Mouse (Mus musculus): ENCODE data around the gene Ears2.

The Ears2 gene

DNA sequence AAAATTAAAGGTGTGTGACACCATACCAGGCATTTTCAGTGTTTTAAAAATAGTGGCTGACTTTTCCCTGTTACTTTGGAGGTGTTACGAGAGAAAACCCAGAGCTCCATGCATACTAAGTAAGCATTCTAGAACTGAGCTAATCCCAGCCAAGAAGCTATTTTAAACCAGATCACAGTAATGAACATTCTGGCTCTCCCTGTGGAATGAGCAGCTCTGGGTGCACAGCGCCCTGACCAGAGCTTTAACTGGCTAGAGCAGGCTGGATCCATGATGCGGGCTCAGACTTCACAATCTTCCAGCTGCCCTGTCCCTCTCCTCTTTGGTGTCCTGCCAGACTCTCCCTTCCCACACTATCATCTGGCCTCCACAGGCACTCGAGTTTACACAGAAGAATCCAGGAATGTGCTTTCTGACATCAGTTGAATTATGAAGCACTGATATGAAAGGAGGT is 21.9 kb downstream of the Ears2 start:
- peak in 1 of 2 experiments; percentile 30 for DNase-seq (ENCODE audit: low spot score in 2 of 2)

DNA sequence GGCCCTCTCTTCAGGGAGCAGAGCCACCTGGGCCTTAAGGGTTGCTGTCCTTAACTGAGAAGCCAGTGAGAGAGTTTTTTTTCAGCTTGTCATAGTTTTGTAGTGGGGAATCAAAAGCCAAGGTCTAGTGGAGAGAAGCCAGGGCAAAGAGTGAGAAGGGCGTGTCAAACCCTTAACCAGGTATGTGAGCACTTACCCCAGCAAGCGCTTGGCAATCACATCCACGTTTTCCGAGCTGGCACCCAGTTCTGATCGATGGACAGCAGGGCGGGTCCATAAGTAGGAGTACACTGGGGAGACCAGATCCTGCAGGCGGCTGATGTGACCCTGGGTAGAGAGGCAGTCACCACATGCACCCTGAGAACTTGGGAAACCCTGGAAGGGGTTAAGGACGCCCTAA is 23.0 kb downstream of the Ears2 start:
- no peak for DNase-seq (ENCODE audit: low spot score in 2 of 2)

DNA sequence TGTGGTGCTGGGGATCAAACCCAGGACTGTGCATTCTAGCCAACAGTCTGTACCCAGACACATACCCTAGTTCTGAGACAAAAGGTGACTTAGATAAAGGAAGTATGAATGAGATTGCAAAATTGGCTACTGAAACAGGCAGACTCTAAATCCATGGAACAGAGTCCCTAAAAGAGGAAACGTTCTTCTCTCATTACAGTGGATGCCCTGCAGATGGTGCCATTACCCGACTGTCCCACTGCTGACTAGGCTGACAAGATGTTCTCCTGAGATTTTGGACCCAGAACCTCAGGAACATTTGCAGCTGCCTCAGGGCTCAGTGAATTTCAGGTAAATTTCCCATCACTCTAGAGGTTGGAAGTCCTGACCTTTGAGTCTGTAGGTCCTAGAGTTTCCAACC is 32.7 kb downstream of the Ears2 start:
- DNase-seq (ENCODE audit: low spot score in 2 of 2) = no peak

DNA sequence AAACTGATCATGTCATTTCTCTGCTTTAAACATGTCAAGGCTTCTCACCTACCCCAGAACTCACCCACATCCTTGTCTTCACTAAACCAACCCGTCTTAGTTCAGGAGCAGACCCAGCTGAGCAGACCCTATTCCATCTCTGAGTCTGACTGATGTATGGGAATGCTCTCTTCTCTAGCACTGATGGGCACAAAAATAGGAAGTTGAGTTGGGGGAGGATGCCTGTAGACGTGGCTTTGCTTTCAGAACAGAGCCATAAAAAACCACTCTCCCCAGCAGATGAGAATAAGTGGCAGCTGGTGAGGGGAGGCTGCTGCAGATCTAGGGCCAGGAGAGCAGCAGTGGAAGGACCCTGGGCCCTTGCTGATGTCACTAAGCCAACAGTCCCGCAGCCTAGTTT is 33.7 kb downstream of the Ears2 start:
- no peak for DNase-seq (ENCODE audit: low spot score in 2 of 2)

DNA sequence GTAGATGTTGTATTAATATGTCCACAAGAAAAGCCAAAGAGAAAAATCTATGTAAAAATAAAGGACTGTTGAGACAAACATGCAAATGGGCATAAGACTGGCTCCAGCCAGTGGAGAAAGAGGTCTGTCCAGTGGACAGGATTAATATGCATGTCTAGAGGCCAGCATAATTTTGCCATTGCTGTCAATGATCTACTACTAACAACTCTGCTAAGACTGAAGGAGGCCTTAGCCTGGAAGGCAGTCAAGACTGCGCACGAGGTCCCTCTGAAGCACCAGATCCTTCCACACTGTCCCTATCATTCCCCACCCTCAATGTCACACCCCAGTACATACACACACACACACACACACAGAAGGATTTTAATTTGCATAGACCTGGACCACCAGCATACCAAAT is 44.9 kb downstream of the Ears2 start:
- DNase-seq (ENCODE audit: low spot score in 2 of 2) = no peak

DNA sequence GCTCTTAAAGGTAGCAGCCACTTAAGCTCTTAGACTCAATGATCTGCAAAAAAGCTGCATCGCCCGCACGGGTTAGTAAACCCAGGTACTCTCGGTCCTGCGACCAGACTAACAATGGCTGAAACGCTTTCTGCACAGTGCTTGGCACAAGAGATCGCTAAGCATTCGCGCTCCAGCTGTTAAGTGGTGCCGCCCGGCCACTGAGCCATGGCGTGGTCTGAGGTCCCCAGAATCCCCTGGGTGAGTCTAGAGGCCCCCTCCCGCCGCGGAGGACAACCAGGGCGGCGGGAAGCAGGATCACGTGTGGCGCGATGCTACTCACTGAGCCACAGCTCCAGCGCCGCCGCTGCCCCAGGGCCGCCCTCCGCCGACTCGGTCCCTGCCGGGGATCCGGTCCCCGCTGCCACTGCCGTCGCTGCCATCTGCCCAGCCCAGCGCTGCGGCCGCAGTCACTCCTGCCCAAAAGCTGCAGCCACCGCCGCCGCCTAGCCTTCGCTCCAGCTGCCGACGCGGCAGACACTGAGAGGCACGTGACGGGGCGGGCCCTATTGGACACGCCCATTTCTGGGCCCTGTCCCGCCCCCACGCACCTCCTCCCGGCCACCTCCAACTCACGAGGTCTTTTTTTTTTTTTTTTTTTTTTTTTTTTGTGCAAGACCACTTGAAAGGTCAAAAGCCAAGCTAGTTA is 46.3 kb downstream of the Ears2 start, which contains the start of gene Gga2:
Gene Gga2 (minus strand): TSS at position 556 of the 688 bp plus-strand sequence.
- peak; percentile 83 to 85 for DNase-seq (ENCODE audit: low spot score in 2 of 2)

DNA sequence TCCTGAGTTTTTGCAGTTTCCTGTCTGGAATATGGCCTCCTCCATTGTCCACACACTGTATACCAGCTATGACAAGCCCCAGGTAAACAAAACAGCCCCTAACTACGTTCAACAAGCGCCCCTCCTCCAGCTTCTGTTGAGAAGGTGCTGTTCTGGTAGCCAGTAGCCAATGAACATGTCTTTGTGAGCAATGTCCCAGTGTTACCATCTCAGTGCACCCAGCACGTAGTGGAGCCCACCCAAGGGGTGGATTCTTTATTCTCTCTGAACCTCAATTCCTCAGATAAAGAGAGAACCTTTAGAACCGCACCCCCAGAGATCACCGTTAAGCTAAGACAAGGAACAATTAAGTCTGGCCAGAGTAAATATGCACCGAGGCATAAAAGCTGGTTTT is 46.8 kb downstream of the Ears2 start:
- no peak for DNase-seq (ENCODE audit: low spot score in 2 of 2)

DNA sequence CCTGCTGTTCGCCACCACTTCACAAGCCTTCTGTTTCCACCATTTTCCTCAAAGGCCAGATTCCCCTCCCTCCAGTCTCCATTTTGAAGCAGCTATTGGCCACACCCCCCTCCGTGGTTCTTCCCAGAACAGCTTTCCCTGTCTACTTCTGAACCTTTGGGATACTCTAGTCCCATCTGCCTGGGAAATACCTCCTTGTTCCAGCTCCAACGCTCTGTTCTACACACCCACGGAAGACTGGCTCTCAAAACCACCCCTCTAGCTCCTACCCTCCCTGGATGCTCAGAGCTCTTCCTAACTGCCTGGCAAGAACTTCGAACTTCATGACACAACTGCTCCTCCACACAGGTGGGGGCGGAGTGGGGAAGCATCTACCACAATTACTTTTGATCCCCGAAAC is 48.1 kb downstream of the Ears2 start:
- DNase-seq (ENCODE audit: low spot score in 2 of 2) = peak; percentile 39 to 63

DNA sequence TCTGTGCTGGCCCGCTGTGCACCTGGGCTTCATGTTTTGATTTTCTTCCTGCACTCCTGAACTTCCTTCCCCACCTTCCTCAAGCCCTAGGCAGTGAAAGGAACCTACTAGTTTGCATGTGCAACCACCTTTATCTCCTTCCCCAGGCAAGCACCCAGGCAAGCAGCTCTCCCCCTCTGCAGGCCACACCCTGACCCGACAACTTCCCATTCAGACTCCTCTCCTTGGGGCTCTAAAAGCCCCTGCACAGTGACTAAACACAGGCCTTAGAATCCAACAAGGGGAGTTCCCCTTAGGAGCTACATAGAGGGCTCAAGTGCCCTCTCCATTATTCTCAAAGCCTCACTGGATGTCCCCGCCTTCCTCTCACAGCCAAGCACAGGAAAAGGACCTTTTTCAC is 48.8 kb downstream of the Ears2 start:
- no peak for DNase-seq (ENCODE audit: low spot score in 2 of 2)

DNA sequence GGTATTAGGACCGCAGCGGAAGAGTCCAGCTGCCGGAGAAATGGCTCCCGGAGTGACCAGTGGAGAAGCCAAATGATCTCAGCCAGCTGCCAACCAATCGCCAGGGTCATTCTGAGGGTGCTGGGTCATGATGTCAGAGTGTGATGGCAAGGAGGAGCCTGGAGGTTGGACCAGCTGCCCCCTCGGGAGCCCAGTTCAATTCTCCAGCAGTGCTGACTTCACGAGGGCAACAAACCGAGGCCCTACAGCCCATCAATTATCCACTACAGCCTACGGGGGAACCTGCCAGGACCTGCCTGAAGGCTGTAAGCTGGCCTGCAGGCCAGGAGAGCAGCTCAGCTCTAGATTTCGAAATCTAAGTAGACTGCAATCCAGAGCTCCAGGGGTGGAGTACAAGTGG is 51.3 kb downstream of the Ears2 start:
- DNase-seq (ENCODE audit: low spot score in 2 of 2) = no peak

DNA sequence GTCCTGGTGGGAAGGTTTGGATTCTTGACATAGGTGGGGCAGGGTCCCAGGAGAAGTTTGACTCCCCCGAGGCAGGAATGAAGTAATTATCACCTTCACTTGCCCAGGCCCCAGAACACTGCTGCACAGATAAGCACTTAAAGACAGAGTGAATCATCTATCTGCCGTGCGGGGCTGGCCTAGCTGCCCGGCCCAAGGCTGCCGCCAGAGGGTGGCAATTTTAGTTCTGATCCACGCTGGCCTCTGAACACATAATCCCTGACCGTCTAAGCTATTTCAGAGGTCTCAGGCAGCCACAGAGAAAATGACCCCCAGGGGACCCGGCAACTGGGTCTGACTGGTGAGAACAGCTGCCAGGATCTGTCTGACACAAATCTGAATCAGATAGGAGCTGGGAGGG is 52.0 kb downstream of the Ears2 start:
- DNase-seq (ENCODE audit: low spot score in 2 of 2) = no peak

DNA sequence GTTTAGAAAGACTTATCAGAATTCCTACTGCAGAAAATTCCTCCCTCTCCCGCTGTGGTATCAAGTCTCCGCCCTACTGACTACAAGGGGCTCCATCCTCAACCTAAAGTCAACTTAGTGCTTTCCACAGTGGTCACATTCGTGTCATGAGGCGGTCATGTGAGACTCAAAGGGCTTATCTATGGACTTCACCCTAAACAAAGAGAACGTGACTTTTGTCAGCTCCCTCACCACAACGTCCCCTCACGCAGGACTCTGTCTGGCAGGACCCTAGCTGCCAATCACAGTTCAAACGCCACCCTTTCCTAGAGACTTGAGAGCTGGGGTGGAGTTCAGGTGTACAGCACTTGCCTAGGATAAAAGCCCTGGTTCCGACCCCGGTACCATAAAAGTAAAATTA is 54.1 kb downstream of the Ears2 start:
- DNase-seq (ENCODE audit: low spot score in 2 of 2) = no peak

DNA sequence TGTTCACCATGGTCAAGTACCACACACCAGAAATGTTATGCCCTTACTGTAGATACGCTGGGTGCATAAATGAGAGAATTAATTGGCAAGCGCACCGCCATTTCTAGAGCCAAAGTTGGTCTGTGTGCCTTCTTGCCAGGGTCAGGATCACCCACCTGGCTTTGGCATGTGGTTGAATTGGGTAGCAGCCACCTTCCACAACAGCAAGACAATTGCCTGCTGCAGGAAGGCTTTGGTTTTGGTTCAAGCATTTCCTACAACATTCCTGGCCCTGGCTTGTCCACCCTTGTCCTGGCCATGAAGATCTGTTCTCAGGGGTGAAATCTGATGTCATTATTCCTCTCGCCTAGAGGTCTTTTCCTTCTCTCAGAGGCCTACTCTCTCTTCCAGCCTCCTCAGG is 54.7 kb downstream of the Ears2 start:
- no peak for DNase-seq (ENCODE audit: low spot score in 2 of 2)

DNA sequence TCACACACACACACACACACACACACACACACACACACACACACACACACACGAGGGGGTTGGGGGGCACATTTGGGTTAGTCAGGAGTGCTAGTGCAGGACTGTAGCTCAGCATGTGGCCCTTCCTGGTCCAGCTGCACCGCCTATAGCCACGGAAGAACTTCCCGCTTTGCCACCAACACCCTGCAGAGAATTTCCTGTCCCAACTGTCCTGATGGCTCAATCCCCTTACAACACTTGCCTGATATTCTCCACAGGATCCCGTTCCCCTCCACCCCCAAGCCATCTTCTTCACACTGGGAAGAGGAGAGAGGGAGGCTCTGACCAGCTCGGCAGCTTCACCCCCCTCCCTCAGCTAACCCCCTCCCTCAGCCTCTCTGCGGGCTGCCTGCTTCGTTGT is 66.7 kb downstream of the Ears2 start:
- DNase-seq (ENCODE audit: low spot score in 2 of 2) = no peak

DNA sequence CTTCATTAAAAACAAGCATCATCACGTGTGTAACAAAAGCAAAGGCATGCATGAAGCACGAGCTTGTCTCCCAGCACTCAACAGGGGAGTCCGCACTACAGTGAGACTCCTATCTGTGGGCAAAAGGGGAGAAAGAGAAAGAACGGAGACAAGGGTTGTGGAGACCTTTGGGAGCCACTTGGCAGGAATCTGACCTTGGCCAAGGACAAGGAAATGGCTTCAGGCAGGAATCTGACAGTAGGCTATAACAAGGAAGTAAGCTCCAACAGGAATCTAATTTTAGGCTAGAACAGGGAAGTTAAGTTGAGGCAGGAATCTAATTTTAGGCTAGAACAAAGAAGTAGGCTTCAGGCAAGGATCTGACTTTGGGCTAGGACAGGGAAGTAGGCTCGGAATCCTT is 71.1 kb downstream of the Ears2 start:
- no peak for DNase-seq (ENCODE audit: low spot score in 2 of 2)

Data from right cerebral cortex, postnatal 36 days (tissue).